Mouse (Mus musculus) megakaryocyte, adult 5-6 weeks (primary cell): Measurements from ENCODE around the gene Stard3. TPM values are rescaled to one million over a fixed set of nuclear protein-coding genes. Genes with fewer than 3 reads are reported as not detected.

Source experiments
- ATAC-seq: 2 replicates; pipeline ENCODE4 v1.8.0; 2016; ENCODE audit warnings: mild to moderate bottlenecking, inconsistent platforms; ENCODE audit not compliant: poor library complexity, severe bottlenecking
- total RNA-seq, 2 experiments: library from RNA; stranded (forward) in 1 of 2; stranded (reverse) in 1 of 2; fragments of 153-499, 151-499 nt in 1 of 2; fragments of 221-1000, 200-1000 nt in 1 of 2; gene quantifications; 2 replicates each; pipeline versions ENCODE4 v1.2.3 to v1.2.4; 2015 to 2017

Gene Stard3
- total RNA-seq (2015), result 24.0 and 28.5 TPM in 2 replicates
- 36.0 and 39.9 TPM in 2 replicates for total RNA-seq (2017)

- ATAC-seq, result peak; percentile 76
Observed at GRCm38 (mm10) chr11:98358161-98359083, at the start of gene Stard3. Gene Stard3 (plus strand): TSS chr11:98358368.

- ATAC-seq, result no peak
Observed at GRCm38 (mm10) chr11:98313790-98314323, 44.3 kb upstream of the Stard3 start.

- no peak for ATAC-seq
Observed at GRCm38 (mm10) chr11:98317479-98317878, 40.7 kb upstream of the Stard3 start.

DNA sequence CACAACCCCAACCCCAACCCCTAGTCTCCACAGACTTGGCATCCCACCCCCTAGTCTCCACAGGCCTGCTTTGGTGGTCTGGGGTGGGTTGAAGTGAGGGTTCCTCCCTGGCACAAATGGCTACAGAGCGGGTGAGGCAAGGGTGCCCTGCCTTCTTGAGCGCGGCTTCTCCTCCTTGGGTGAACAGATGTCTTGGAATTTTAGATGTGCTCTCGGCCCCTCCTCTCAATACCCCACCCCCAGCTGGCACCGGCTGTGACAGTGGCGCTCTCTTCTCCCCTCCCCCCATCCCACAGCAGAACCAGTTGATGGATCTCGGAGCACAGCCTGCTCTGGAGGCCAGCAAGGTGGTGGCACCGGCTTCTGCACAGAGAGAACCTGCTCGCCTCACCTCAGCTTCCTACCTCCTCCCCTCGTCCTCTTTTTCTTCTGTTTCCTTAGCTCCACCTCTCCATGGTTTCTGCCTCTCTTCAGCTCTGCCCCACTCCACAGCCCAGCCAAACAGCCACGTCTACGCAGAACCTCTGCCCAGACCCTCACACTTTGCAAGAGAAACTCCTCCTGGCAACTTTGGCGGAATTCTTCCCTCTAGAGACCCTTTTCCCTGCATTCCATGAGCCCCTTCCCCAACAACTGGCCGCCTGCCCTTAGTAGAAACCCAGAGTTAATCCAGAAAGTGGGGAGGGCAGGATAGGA is 39.6 kb upstream of the Stard3 start:
- ATAC-seq, result no peak

GRCm38 (mm10) chr11:98319120-98319519 is 39.0 kb upstream of the Stard3 start:
- no peak for ATAC-seq

DNA sequence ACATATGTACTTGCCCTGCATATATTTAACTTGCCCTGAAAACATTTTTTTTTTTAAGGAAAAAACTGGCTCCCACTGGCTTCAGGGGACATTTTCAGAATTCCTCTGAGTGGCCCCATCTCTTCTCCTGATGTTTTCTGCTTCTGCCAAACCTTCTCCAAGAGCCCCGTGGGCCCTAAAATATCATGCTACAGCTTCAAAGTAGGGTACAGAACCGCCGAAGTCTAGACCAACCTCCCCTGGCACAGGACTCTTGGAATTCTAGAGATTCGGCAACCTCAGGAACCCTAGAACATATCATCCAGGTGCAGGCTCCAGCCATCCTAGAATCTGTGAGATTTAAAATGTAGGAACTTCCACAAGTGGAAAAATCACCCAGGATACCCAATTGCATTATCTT is 38.6 kb upstream of the Stard3 start:
- ATAC-seq, result no peak

DNA sequence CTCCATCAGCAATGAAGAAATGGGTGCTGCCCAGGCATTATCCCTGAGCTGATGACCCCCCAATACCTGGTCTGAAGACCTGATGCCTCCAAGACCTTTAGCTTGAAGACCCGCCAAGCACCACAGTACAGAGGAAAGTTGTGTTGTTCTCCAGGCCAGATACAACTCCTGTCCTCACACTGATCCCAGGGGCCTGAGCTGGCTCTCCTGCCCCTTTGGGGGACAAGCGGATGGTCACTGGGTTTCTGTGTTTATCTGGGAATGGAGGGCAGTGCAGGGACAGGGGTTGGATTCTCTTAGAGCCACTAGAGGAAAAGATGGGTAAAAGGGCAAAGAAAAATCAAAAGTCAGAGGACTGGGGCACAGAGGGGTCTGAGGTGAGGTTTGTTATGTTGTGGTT is 38.2 kb upstream of the Stard3 start:
- ATAC-seq, result no peak

GRCm38 (mm10) chr11:98320381-98320780 is 37.8 kb upstream of the Stard3 start:
- ATAC-seq, result no peak

GRCm38 (mm10) chr11:98320806-98321676 is 37.1 kb upstream of the Stard3 start:
- no peak for ATAC-seq

- no peak for ATAC-seq
Observed at GRCm38 (mm10) chr11:98321677-98322003, 36.5 kb upstream of the Stard3 start.

- no peak for ATAC-seq
Observed at GRCm38 (mm10) chr11:98322159-98322558, 36.0 kb upstream of the Stard3 start.

DNA sequence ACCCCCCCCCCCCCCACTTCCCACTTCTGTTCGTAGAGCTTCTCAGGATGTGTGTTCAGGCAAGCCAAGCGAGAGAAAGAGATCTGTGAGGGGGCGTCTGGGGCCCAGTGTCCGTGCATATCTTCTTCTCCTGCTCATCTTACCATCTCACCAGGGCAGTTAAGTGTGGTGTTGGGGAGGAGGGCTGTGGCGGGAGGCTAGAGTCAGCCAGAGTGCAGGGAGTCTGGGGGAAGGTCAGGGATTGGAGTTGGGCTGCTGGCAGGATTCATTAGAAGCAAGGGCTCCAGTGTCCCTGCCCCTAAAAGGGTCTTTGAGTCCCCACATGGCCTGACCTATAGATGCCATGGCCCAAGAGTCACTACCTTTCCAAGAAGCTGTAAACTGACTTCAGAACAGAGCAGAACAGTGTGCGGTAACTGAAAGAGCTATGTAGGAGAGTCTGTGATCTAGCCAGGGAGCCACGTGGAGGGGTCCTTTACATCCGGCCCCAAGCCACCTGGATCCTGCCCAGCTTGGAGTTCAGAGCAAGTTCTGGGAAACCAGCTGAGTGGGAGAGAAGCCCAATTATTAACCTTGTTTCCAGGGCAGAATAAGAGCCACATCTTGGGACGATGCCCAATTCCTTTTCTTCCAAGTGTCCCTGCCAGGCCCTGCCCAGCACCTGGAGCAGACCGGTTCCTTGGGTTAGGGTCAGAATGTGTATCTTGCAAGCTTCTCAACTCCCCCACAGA is 34.9 kb upstream of the Stard3 start:
- ATAC-seq, result no peak

DNA sequence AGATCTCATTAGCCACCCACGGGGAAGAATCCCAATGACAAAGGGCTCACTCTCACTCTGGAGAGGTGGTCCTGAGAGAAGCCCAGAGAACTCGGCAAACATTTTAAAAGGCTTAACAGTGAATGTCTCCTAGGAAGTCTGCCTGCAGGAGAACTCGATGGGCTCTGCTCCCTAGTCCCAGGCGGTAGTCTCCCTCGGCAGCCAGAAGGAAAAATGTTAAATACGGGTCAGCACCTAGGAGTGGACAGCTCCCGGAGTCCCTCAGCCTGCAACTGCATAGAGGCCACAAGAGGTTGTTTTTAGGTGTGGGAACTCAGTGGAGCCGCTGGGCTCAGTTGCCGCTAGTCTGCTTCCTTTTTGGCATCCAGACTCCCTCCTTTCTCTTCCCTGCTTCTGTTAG is 34.2 kb upstream of the Stard3 start:
- ATAC-seq, result no peak

DNA sequence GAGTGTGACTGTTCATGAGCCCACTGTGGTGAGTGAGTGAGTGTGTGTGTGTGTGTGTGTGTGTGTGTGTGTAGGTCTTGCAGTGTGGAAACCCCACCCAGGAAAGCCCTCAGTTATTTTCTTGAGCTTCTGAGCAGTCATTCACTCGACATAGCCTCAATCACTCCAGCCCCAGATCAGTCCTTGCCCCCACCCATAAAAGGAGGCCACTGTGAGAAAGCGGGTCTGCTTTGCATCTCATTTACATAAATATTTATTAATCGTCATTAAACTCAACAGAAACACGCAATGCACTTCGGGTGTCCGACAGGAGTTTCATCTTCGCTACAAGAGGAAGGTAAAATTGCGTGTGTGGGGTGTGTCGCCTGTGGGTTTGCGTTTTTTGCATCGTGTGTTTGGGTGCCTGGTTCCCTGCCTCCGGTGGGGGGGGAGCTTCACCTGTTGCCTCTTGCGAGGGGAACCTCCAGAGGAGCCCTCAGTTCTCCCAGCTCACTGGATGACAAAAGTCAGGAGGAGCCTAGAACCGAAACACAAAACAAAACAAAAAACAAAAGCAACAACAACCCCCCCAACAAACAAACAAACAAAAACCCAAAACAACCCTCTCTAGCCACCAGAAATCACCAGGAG is 32.9 kb upstream of the Stard3 start:
- no peak for ATAC-seq

DNA sequence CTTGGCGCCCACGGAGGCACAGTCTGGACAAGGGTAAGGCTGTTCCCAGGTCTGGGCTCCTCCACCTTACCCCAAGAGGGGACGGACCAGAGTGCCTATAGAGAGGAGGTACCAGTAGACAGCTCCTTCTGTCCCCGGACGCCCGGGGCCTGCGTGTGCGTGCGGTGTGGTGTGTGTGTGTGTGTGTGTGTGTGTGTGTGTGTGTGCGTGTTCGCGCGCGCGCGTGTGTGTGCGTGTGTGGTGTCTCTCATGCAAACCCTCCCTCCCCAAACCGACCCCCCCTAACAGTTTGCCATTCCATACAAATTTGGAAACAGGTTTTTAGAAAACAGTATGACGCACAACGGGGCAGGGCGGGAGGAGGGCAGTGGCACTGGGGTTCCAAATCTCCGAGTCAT is 32.3 kb upstream of the Stard3 start:
- no peak for ATAC-seq

GRCm38 (mm10) chr11:98326741-98327135 is 31.4 kb upstream of the Stard3 start:
- no peak for ATAC-seq

DNA sequence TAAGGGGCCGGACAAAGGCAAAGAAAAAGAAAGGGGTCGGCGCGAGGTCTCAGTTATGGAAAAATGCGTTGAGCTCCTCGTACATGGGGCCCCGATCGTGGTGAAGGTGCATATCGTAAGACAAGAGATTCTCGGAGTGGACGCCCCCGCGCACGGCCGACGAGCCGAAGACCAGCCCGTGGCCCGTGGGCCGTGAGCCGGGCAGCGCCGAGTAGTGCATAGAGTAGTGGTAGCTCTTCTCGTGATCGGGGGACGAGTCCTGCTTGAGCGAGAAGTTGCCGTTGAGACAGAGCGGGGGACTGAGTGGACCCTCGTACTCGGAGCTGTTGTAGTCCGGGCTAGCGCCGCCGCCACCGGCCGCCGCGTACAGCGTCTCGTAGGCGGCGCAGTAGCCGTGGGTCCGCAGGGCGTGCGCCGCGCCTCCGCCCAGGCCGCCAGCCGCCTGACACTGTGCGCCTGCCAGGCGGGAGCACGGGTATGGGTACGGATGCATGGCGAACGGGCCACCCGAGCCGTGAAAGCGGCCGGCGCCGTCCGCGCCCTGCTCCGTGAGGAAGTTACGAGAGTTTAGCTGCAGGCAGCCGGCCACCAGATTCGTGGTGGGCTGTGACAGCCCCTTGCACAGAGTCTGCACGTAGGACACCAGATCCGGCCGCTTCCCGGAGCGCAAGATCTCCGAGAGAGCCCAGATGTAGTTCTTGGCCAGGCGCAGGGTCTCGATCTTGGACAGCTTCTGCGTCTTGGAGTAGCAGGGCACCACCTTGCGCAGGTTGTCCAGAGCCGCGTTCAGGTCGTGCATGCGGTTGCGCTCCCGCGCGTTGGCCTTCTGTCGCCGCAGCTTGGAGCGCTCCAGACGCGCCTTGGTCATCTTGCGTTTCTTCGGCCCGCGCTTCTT is 30.8 kb upstream of the Stard3 start:
- no peak for ATAC-seq

GRCm38 (mm10) chr11:98328031-98328370 is 30.2 kb upstream of the Stard3 start:
- no peak for ATAC-seq
